Mouse (Mus musculus) hematopoietic multipotent progenitor cell, adult 10-12 weeks (in vitro differentiated cells): ENCODE measurements around the gene Ppib. TPM values are rescaled to one million over a fixed set of nuclear protein-coding genes. Genes with fewer than 3 reads are reported as not detected.

Experiments
- polyA plus RNA-seq: library from polyadenylated mRNA; stranded (reverse); fragments of >175 nt; gene quantifications from 2 replicates; pipeline ENCODE4 v1.2.3, GENCODE M21; 2012; ENCODE audit warnings: low replicate concordance

Gene Ppib
- 32.6 and 166 TPM in 2 replicates for polyA plus RNA-seq

DNA sequence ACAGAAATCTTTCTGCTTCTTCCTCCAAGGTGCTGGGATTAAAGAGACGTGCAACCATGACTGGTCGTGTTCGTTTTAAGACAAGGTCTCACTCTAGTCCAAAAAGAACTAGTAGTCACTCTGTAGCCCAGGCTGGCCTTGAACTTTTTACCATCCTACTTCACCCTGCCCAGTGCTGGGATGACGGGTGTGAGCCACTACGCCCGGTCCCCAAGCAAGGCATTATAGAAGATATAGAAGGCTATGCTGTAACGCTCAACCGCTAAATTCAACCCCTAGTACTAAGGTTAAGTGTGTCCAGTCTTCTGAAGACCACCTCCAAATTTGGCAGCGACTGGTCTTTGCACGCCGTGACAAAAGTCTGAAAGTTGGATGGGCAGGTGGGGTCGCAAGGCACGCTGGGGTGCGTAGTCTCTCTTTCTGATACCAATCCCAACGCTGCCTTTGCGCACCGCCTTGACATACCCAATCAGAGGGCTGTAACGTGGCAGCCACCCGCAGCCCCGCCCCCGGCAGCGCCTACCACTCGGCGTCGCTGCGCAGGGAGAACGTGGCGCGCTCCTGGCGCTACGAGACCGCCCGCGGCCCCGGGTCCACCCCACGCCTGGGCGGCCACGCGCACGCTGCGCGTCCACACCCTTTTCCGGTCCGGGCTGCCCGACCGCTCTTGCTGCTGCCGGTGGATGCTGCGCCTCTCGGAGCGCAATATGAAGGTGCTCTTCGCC lies at the start of gene Ppib:
Gene Ppib, plus strand, starts transcription at position 640 of the 725 bp plus-strand sequence.

DNA sequence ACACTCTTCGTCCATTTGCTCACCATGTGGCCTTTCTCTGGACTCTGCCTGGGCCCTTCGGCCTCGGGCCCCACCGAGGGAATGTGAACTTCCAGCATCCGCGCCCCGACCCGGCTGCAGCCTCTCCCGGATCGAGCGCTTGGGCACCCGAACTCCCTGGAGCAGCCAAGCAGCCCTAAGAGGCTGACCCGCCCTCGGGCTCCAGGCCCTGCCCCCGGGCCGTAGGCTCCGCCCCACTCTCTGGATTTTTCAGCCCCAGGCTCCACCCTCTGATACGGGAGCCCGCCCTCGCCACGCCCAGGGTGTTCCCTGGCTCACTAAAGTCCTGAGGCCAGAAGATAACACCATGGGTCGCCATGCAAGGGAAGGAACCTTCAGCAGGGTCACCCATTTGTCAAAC lies 9.6 kb downstream of the Ppib start, which contains the start of gene Snx22:
Gene Snx22, minus strand, starts transcription at position 137 of the 400 bp plus-strand sequence.

Other genes with a start within 250 kb of the Ppib start
- gene Zfp609, start 232.7 kb upstream of the Ppib start, polyA plus RNA-seq = 10.9 and 38.0 TPM in 2 replicates
- gene Pclaf, start 170.0 kb upstream of the Ppib start, polyA plus RNA-seq = 0.84 and 1.4 TPM in 2 replicates
- gene Trip4, start 151.4 kb upstream of the Ppib start, polyA plus RNA-seq = 3.0 and 3.7 TPM in 2 replicates
- 16.4 and 31.7 TPM in 2 replicates for gene Csnk1g1, start 151.3 kb upstream of the Ppib start, polyA plus RNA-seq
- 2.4 and 13.5 TPM in 2 replicates for gene Snx22, start 9.5 kb downstream of the Ppib start, polyA plus RNA-seq
- 162 and 365 TPM in 2 replicates for gene Snx1, start 66.4 kb downstream of the Ppib start, polyA plus RNA-seq
- 4.9 and 14.4 TPM in 2 replicates for gene Ciao2a, start 66.4 kb downstream of the Ppib start, polyA plus RNA-seq
- 5.3 and 5.6 TPM in 2 replicates for gene Dapk2, start 98.0 kb downstream of the Ppib start, polyA plus RNA-seq